Mouse (Mus musculus) neural tube, embryonic 13.5 days (tissue): ENCODE measurements around the gene Gm17349. TPM values are rescaled to one million over a fixed set of nuclear protein-coding genes. Genes with fewer than 3 reads are reported as not detected.
A peak's percentile ranks its signal among the peaks of the same experiment; 100 is the strongest.
"Not testable (repeated sequence)": the region's sequence is repeated elsewhere in the genome, so short reads cannot be mapped to it uniquely, and the experiment has no call there.

Experiments used
- ATAC-seq: fragments of 200-750 bp; cut with Nextera tagmentation; 2 replicates; pipeline ENCODE4 v1.8.0; 2017; ENCODE audit warnings: low read depth, mild to moderate bottlenecking, moderate TSS enrichment, moderate library complexity
- H3K27ac ChIP-seq: fragments of 300-500 bp; sonication (generic); replicated peaks from 2 replicates; pipeline ENCODE4 v1.5.1; 2015; ENCODE audit warnings: moderate library complexity, mild to moderate bottlenecking, inconsistent platforms
- H3K27me3 ChIP-seq: fragments of 300-500 bp; sonication (generic); 2 replicates; pipeline ENCODE4 v1.6.1; 2015; ENCODE audit warnings: mild to moderate bottlenecking, inconsistent platforms
- H3K36me3 ChIP-seq: fragments of 300-500 bp; sonication (generic); 2 replicates; pipeline ENCODE4 v1.6.1; 2015; ENCODE audit warnings: mild to moderate bottlenecking, inconsistent platforms
- H3K4me1 ChIP-seq: fragments of 300-500 bp; sonication (generic); replicated peaks from 2 replicates; pipeline ENCODE4 v1.6.1; 2015; ENCODE audit warnings: inconsistent platforms
- H3K4me2 ChIP-seq: fragments of 300-500 bp; sonication (generic); 2 replicates; pipeline ENCODE4 v1.6.1; 2015; ENCODE audit warnings: inconsistent platforms, mild to moderate bottlenecking, moderate library complexity
- H3K4me3 ChIP-seq: fragments of 300-500 bp; sonication (generic); 2 replicates; pipeline ENCODE4 v1.5.1; 2015; ENCODE audit warnings: mild to moderate bottlenecking, inconsistent platforms
- H3K9ac ChIP-seq: fragments of 300-500 bp; sonication (generic); 2 replicates; pipeline ENCODE4 v1.6.1; 2015; ENCODE audit warnings: moderate library complexity, mild to moderate bottlenecking, inconsistent platforms
- H3K9me3 ChIP-seq: fragments of 300-500 bp; sonication (generic); 2 replicates; pipeline ENCODE4 v1.6.1; 2016; ENCODE audit warnings: inconsistent platforms
- WGBS: fragments of 180-500 bp; shearing (Covaris S2); methylation state at CpG from one replicate; pipeline ENCODE4 v1.1.7; 2015; 5-methylcytosine and 5-hydroxymethylcytosine counted together
- polyA plus RNA-seq: library from polyadenylated mRNA; unstranded; fragments of >200 nt; fragmentation: Nextera tagmentation; extraction: Ambion mirVana; gene quantifications from 2 replicates; pipeline ENCODE4 v1.2.1, GENCODE M21; 2015

Gm17349 gene
- polyA plus RNA-seq, 1 experiment from 2014 or later = not detected

DNA sequence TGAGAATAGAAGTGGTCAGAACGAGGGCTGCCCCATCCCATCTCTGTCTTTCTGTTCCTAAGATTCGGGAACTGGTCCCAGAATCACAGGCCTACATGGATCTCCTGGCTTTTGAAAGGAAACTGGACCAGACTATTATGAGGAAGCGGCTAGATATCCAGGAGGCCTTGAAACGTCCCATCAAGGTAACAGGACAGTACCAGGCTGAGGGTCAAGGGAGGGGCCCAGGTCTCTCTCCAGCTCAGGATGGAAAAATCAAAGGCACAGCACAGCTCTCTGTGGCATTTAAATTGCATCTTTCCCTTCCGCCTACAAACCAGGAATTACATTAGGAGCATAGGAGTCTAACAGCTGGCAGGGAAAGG, 1.6 kb downstream of the Gm17349 start:
- Histone ChIP-seq H3K9me3 (no peaks in the 10 kb centered on the region), H3K4me2 (peak overlapping the region; percentile 99), H3K4me3 (peak overlapping the region; percentile 78), H3K27me3 (no peaks in the 10 kb centered on the region), H3K9ac (peak overlapping the region; percentile 97), H3K4me1 (peaks cover 40% of the 10 kb centered on the region), H3K27ac (peak overlapping the region; percentile 99), H3K36me3 (peaks cover 67% of the 10 kb centered on the region)
- no peak for ATAC-seq
- WGBS = 48% methylated on average over 5 of the region's 5 CpGs

DNA sequence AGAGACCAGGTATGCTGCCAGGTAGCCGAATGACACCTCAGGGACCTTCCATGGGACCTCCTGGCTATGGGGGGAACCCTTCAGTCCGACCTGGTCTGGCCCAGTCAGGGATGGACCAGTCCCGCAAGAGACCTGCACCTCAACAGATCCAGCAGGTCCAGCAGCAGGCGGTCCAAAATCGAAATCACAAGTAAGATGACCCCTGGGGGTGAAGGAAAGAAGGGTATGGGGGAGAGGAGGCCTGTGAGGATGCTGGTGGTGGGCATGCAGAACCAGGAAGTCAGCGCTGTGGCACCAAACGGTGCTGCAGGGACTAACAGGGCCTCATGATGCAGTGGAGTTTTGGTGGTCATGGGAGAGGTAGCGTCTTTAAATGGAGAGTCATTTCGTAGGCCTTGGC, 2.2 kb downstream of the Gm17349 start:
- Histone ChIP-seq H3K36me3 (peaks cover 66% of the 10 kb centered on the region), H3K27me3 (no peaks in the 10 kb centered on the region), H3K4me3 (peak overlapping the region; percentile 78), H3K4me2 (peak overlapping the region; percentile 99), H3K9me3 (no peaks in the 10 kb centered on the region), H3K27ac (peak overlapping the region; percentile 99), H3K9ac (peak overlapping the region; percentile 97), H3K4me1 (peaks cover 40% of the 10 kb centered on the region)
- 53% methylated on average over 9 of the region's 9 CpGs for WGBS
- ATAC-seq = no peak

DNA sequence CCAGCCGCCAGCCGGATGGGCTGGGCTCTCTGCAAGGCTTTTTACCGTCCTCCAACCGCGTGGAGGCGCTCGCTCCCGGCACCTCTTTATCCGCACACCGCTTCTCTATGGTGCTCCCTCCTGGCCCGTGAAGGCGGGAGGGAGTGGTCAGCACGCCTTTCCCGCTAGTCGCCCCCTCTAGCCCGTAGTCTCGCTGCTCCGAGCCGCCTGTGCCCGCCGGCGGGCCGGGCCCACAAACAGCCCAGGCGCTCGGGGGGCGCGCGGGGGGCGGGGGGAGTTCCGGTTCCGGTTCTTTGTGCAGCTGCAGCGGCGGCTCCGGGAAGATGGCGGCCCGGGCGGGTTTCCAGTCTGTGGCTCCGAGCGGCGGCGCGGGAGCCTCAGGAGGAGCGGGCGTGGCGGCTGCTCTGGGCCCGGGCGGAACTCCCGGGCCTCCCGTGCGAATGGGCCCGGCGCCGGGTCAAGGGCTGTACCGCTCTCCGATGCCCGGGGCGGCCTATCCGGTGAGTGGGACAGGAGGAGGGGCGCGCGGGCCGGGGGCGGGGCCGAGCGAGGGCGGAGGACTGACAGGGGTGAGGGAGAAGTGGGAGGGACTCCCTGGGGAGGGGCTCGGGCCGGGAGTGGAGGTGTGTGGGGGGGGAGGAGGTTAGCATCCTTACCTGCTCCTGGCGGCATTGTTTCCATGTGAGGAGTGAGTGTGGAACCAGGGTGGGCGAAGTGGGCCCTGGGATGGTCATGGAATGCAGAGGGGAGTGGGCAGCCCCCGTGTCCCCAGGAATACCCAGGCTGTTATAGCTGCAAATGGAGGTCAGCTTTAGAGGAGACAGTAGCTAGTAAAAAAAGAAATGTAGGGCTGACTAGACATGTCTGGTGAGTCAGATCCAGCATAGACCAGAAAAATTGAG, 3.0 kb downstream of the Gm17349 start, which contains the start of gene Smarcd1:
TSS of gene Smarcd1 (plus strand) at position 131 of the 902 bp plus-strand sequence.
- H3K27me3 ChIP-seq = no peaks in the 10 kb centered on the region
- peaks cover 66% of the 10 kb centered on the region for H3K36me3 ChIP-seq
- 2% methylated on average over 71 of the region's 71 CpGs for WGBS

DNA sequence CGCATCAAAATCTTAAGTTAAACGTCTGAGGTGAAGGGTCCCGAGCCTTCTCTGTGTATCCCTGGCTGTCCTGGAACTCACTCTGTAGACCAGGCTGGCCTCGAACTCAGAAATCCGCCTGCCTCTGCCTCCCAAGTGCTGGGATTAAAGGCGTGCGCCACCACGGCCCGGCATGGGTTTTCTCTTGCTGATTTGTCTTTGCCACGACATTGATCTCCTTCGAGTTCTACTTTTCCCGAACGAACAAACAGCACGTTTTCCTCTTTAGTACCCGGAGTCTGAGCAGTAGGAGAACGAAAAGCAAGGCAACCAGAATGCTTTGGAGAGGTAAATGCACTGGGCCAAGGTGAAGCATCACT, 3.7 kb downstream of the Gm17349 start:
- peak overlapping the region; percentile 99 for H3K4me2 ChIP-seq
- peaks cover 40% of the 10 kb centered on the region for H3K4me1 ChIP-seq
- peaks cover 66% of the 10 kb centered on the region for H3K36me3 ChIP-seq
- not testable (repeated sequence) for H3K27me3 ChIP-seq, H3K9me3 ChIP-seq, ATAC-seq
- H3K4me3 ChIP-seq = peak overlapping the region; percentile 78
- WGBS = 44% methylated on average over 16 of the region's 16 CpGs
- peak overlapping the region; percentile 97; the same call in 1 of the 2 replicates for H3K9ac ChIP-seq
- peak overlapping the region; percentile 99 for H3K27ac ChIP-seq

More for the DNA sequence above, 3.0 kb downstream of the Gm17349 start, which contains the start of gene Smarcd1:
- H3K4me1 ChIP-seq = peaks cover 40% of the 10 kb centered on the region
- H3K4me2 ChIP-seq = peak within 1 kb of the TSS; percentile 99
- H3K4me3 ChIP-seq = peak within 1 kb of the TSS; percentile 78
- peak within 1 kb of the TSS; percentile 99 for H3K27ac ChIP-seq
- ATAC-seq = peak; percentile 94
- H3K9me3 ChIP-seq = no peaks in the 10 kb centered on the region
- H3K9ac ChIP-seq = peak within 1 kb of the TSS; percentile 97

DNA sequence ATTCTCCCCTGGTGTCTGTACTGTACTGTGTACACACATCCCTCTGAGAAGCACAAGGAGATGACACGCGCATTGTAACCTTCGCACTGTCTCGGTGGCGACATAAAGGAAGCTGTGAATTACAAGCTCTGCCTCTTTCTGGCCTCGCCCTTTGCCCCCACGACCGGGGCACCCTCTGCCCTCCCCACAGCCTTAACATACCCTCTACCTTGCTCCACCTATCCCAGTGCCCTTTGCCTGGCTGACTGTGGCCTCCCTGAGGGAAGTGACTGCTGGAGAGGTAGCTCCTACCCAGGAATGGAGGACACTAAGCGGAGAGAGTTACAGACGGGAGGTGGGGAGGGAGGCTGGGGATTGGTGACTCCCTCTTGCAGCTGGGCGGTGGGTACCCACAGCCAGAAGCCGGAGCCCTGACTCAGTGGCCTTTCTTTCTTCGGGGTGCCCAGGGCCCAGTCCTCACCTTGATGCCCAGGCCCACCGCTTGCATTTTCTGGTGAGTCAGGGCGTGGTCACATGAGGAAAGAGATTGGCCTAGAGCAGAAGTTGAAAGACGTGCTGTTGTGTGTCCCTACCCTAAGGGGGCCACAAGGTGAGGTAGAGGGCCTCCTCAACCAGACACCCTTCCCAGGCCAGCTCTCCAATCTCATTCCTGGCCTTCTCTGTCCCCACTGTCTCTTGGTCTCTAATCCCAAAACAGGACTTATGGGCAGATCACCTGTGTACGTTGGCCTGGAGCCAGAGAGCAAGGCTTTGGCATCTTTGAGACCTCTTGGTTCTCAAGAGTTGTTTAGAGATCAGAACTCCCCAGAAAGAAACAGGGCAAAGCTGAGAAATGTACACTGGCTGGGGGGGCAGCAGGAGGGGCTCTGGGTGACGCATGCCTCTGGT, 4.8 kb downstream of the Gm17349 start:
- H3K27ac ChIP-seq = 0 out of 2 replicates have a peak overlapping the region, but pooled peaks have one; percentile 23
- peaks cover 69% of the 10 kb centered on the region for H3K36me3 ChIP-seq
- peak overlapping the region; percentile 22; the same call in 1 of the 2 replicates for H3K9ac ChIP-seq
- H3K4me1 ChIP-seq = peaks cover 33% of the 10 kb centered on the region
- WGBS = 84% methylated on average over 18 of the region's 18 CpGs
- H3K27me3 ChIP-seq = no peaks in the 10 kb centered on the region
- no peak overlapping the region for H3K4me3 ChIP-seq
- no peak overlapping the region for H3K4me2 ChIP-seq
- H3K9me3 ChIP-seq = no peaks in the 10 kb centered on the region
- no peak for ATAC-seq

DNA sequence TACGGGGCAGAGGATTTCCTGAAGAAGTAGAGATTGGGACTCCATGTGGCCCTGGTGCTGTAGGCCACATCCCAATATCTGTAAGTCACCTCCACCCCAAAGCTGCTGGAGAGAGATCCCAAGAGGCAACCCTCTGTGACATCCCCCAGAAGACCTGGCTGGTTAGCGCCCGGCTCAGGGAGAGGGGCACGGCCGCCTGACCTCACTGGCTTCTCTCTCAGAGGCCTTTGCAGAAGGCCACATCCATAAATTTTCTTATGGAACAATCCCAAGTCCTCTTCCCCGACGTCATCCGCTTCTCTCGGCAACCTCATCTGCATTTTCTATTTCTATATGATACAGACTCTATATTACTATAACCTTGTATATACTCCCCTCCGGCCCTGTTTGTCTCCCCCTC, 5.6 kb downstream of the Gm17349 start:
- ATAC-seq = no peak
- 59% methylated on average over 10 of the region's 10 CpGs for whole genome bisulfite sequencing
- Histone ChIP-seq H3K27ac (no peak overlapping the region), H3K4me3 (no peak overlapping the region), H3K9ac (peak overlapping the region; percentile 22; the same call in 1 of the 2 replicates), H3K4me2 (no peak overlapping the region), H3K27me3 (no peaks in the 10 kb centered on the region), H3K9me3 (no peaks in the 10 kb centered on the region), H3K4me1 (peaks cover 33% of the 10 kb centered on the region), H3K36me3 (peaks cover 71% of the 10 kb centered on the region)

DNA sequence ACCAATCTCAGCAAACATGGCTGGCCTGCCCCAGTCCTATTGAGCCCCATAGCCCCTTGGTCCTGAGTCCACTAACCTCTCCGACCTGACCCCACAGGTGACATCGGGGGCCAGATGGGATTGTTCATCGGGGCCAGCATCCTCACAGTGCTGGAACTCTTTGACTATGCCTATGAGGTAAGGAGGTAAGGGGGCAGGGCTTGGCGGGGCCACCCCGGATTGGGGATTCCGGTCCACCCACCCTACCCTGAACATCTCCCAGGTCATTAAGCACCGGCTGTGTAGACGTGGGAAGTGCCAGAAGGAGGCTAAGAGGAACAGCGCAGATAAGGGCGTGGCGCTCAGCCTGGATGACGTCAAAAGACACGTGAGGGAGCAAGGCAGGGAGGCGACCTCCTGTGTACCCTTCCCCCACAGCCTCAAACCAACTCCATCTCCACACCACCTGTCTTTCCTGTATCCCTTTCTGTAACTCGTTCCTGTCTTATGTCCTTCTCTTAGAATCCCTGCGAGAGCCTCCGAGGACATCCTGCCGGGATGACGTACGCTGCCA, 6.7 kb downstream of the Gm17349 start:
- Histone ChIP-seq H3K4me2 (no peak overlapping the region), H3K36me3 (peaks cover 69% of the 10 kb centered on the region), H3K27me3 (no peaks in the 10 kb centered on the region), H3K27ac (peak overlapping the region; percentile 34; the same call in 1 of the 2 replicates), H3K4me1 (peaks cover 33% of the 10 kb centered on the region), H3K9me3 (no peaks in the 10 kb centered on the region), H3K9ac (no peak overlapping the region), H3K4me3 (no peak overlapping the region)
- 32% methylated on average over 20 of the region's 20 CpGs for WGBS
- no peak for ATAC-seq

DNA sequence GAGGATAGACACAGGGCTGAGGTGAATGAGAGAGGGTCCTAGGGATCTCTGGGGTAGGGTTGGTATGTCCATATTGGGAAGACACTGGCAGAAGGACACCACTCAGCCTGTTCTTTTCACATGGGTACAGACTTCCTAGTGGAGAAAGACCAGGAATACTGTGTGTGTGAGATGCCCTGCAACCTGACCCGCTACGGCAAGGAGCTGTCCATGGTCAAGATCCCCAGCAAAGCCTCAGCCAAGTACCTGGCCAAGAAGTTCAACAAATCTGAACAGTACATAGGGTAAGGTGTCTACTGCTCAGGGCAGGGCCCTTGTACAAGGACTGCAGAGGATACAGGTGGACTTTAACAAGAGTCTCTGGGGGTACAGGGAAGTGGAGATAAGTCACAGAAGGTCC, 8.0 kb downstream of the Gm17349 start:
- Histone ChIP-seq H3K36me3 (peaks cover 75% of the 10 kb centered on the region), H3K9me3 (no peaks in the 10 kb centered on the region), H3K4me3 (no peak overlapping the region), H3K9ac (no peak overlapping the region), H3K4me2 (no peak overlapping the region), H3K27me3 (no peaks in the 10 kb centered on the region), H3K27ac (no peak overlapping the region), H3K4me1 (peaks cover 33% of the 10 kb centered on the region)
- ATAC-seq = no peak
- WGBS = 27% methylated on average over 2 of the region's 2 CpGs

DNA sequence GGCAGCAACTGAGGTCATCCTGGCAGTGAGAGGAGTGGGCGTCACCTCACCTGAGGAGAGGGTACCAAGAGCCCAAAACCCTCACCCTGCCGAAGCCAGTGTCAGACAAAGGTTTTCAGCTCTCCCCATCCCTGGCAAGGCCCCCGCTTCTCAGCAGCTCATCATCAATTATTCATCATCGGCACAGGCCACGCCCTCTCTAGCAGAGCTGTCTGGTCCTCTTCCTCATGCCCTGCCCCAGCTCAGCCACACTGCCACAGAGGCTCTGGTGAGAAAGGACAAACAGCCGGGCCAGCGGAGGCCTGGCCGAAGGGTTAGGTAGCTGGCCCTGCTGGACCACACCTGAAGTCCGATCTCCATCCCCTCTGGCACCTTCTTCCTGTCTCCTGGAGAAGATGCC, 13.3 kb downstream of the Gm17349 start:
- Histone ChIP-seq H3K9ac (peak overlapping the region; percentile 43), H3K4me3 (no peak overlapping the region), H3K9me3 (no peaks in the 10 kb centered on the region), H3K27ac (peak overlapping the region; percentile 77), H3K4me2 (peak overlapping the region; percentile 26; the same call in 1 of the 2 replicates), H3K27me3 (no peaks in the 10 kb centered on the region), H3K4me1 (peaks cover 60% of the 10 kb centered on the region), H3K36me3 (peaks cover 43% of the 10 kb centered on the region)
- 43% methylated on average over 9 of the region's 9 CpGs for WGBS
- 0 out of 2 replicates have a peak, but pooled peaks have one; percentile 24 for ATAC-seq

DNA sequence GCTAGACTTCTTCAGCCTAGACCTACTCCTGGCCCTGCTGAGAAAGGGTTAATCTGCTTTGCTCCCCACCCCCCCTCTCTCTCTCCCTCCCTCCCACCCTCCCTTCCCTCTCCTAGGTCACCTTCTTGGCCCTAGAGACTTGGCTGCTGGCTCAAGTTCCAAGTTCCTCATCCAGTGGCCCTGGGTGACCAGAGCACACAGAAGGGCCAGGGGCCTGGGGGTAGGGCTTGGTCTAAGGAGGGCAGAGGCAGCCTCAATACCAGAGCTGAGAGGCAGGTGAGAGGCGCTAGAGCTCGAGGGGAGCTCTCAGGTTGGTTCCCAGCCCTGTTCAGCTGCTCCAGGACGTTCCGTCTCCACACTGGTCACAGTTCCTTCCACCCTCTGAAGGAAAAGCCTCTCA, 14.4 kb downstream of the Gm17349 start:
- no peak overlapping the region for H3K4me3 ChIP-seq
- H3K4me2 ChIP-seq = no peak overlapping the region
- peak overlapping the region; percentile 43; the same call in 1 of the 2 replicates for H3K9ac ChIP-seq
- no peaks in the 10 kb centered on the region for H3K27me3 ChIP-seq
- peak overlapping the region; percentile 77 for H3K27ac ChIP-seq
- ATAC-seq = no peak
- 33% methylated on average over 4 of the region's 4 CpGs for WGBS
- H3K4me1 ChIP-seq = peaks cover 60% of the 10 kb centered on the region
- H3K36me3 ChIP-seq = peaks cover 42% of the 10 kb centered on the region
- no peaks in the 10 kb centered on the region for H3K9me3 ChIP-seq

DNA sequence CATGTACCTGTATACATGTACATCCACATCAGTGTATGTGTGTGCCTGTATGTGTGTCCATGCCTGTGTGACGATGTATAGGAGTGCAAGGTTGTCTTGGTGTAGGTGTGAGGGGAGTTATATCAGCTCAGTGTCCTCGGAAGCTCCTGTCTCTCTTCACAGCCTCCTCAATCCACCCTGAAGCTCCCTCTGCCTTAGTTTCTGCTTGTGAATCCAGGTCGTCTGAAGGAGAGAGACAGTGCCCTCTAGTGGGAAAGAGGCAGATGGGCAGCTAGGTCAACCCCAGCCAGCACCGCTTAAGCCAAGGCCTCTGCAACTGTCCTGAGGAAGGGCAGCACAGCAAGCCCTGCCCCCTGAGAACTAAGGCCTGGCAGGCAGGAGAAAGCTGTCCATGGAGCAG, 16.6 kb downstream of the Gm17349 start:
- no peak overlapping the region for H3K4me3 ChIP-seq
- peak; percentile 51 for ATAC-seq
- H3K36me3 ChIP-seq = peaks cover 42% of the 10 kb centered on the region
- H3K9ac ChIP-seq = peak overlapping the region; percentile 12; the same call in 1 of the 2 replicates
- H3K27me3 ChIP-seq = no peaks in the 10 kb centered on the region
- H3K9me3 ChIP-seq = no peaks in the 10 kb centered on the region
- 5% methylated on average over 4 of the region's 4 CpGs for WGBS
- H3K4me2 ChIP-seq = no peak overlapping the region
- peaks cover 45% of the 10 kb centered on the region for H3K4me1 ChIP-seq
- H3K27ac ChIP-seq = no peak overlapping the region
